Mouse (Mus musculus) layer of hippocampus, adult 11-12 months (tissue): ENCODE measurements around the gene Gk5.

ENCODE experiments used
- DNase-seq: peaks from one replicate; pipeline ENCODE4 v3.0.0; 2022; ENCODE audit warnings: low spot score

Gene Gk5

GRCm38 (mm10) chr9:96223302-96223701 lies 104.1 kb downstream of the Gk5 start:
- DNase-seq, result no peak

GRCm38 (mm10) chr9:96228285-96228684 lies 109.1 kb downstream of the Gk5 start:
- DNase-seq, result no peak

- no peak for DNase-seq
Observed at GRCm38 (mm10) chr9:96230271-96230670, 111.1 kb downstream of the Gk5 start.
